Mouse (Mus musculus) MEL (cell line): Measurements from ENCODE around the gene Zfp991. TPM values are rescaled to one million over a fixed set of nuclear protein-coding genes. Genes with fewer than 3 reads are reported as not detected.
A peak's percentile ranks its signal among the peaks of the same experiment; 100 is the strongest.
"Not testable (repeated sequence)": the region's sequence is repeated elsewhere in the genome, so short reads cannot be mapped to it uniquely, and the experiment has no call there.

ENCODE experiments used
- DNase-seq: peaks from one replicate; pipeline ENCODE4 v3.0.0; 2011; ENCODE audit warnings: low read depth, low spot score
- H3K27ac ChIP-seq: 2 replicates; pipeline ENCODE4 v1.5.1; 2012; ENCODE audit warnings: low read depth, mild to moderate bottlenecking, control low read depth, low read length, moderate library complexity; ENCODE audit not compliant: control insufficient read depth
- H3K27me3 ChIP-seq, 2 experiments: fragments of 150-350 bp in 1 of 2; sonication (generic) in 1 of 2; 2 replicates each; pipeline ENCODE4 v1.6.1; 2012; ENCODE audit warnings: low read length in 2 of 2, mild to moderate bottlenecking in 2 of 2, improper control_type of control experiment in 1 of 2, moderate library complexity in 1 of 2; ENCODE audit not compliant: insufficient read depth in 2 of 2, control insufficient read depth in 1 of 2
- H3K36me3 ChIP-seq, 2 experiments: 2 replicates each; pipeline ENCODE4 v1.6.1; 2012 to 2014; ENCODE audit warnings: low read length in 2 of 2, improper control_type of control experiment in 1 of 2, inconsistent platforms in 1 of 2, mild to moderate bottlenecking in 1 of 2; ENCODE audit not compliant: insufficient read depth in 2 of 2, control insufficient read depth in 1 of 2
- H3K4me1 ChIP-seq, 2 experiments: fragments of 150-350 bp in 1 of 2; sonication (generic) in 1 of 2; 2 replicates each; pipeline ENCODE4 v1.6.1; 2012; ENCODE audit warnings: low read length in 2 of 2, improper control_type of control experiment in 1 of 2, mild to moderate bottlenecking in 1 of 2; ENCODE audit not compliant: insufficient read depth in 2 of 2, control insufficient read depth in 1 of 2
- H3K4me3 ChIP-seq, 2 experiments: fragments of 150-350 bp in 1 of 2; sonication (generic) in 1 of 2; 2 replicates each; pipeline ENCODE4 v1.5.1; 2012; ENCODE audit warnings: low read depth in 2 of 2, low read length in 2 of 2, mild to moderate bottlenecking in 2 of 2, moderate library complexity in 2 of 2, control low read depth in 1 of 2, improper control_type of control experiment in 1 of 2; ENCODE audit not compliant: control insufficient read depth in 1 of 2, insufficient read depth in 1 of 2
- H3K79me2 ChIP-seq: 2 replicates; pipeline ENCODE4 v1.6.1; 2012; ENCODE audit warnings: mild to moderate bottlenecking, low read length, moderate library complexity; ENCODE audit not compliant: control insufficient read depth, poor library complexity, insufficient read depth
- H3K9ac ChIP-seq: 2 replicates; pipeline ENCODE4 v1.6.1; 2012; ENCODE audit warnings: low read depth, mild to moderate bottlenecking, control low read depth, low read length, moderate library complexity; ENCODE audit not compliant: control insufficient read depth, poor library complexity, severe bottlenecking
- H3K9me3 ChIP-seq: fragments of 150-350 bp; sonication (generic); replicated peaks from 2 replicates; pipeline ENCODE4 v1.6.1; 2012; ENCODE audit warnings: mild to moderate bottlenecking, low read length, improper control_type of control experiment, moderate library complexity; ENCODE audit not compliant: insufficient read depth
- polyA plus RNA-seq, 2 experiments: library from polyadenylated mRNA; stranded (reverse) in 1 of 2; unstranded in 1 of 2; fragments of >175 nt in 1 of 2; fragments of >200 nt in 1 of 2; gene quantifications; 2 replicates each; pipeline versions ENCODE4 v1.2.1 to v1.2.4; 2012; ENCODE audit warnings: low replicate concordance in 2 of 2, low read depth in 1 of 2; ENCODE audit not compliant: insufficient read length in 2 of 2, insufficient read depth in 1 of 2, missing spikeins in 1 of 2
- total RNA-seq: library from RNA; depleted of rRNA; stranded (reverse); fragments of 300-350 nt; gene quantifications from 2 replicates; pipeline ENCODE4 v1.2.3, GENCODE M21; 2012

Gene Zfp991
- total and polyA plus RNA-seq, 3 experiments: 1.7 to 1.9 TPM; not detected in 1

- H3K4me1 ChIP-seq, H3K79me2 ChIP-seq, H3K9me3 ChIP-seq, H3K27me3 ChIP-seq, H3K36me3 ChIP-seq, H3K27ac ChIP-seq: not testable (repeated sequence)
- peak overlapping the region; percentile 67 for H3K9ac ChIP-seq
- DNase-seq: peak; percentile 8
- H3K4me3 ChIP-seq: peak overlapping the region; percentile 33 to 60; a peak in 3 of 4 replicates
Observed at GRCm38 (mm10) chr4:147124400-147125306, 7.2 kb upstream of the Zfp991 start.

DNA sequence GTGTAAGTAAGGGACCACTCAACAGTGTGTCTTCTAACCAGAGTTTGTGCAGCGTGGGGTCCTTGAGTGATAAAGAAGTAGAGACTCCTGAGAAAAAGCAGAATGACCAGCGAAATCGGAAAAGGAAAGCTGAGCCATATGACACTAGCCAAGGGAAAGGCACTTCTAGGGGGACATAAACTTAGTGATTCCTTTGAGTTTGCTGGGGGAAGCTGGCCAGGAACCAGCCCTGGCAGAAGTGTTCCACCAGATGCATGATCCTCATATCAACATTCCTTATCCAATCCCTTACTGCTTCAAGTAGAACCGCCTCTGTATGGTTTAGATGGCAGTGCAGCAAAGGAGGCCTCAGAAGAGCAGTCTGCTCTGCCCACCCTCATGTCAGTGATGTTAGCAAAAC lies 6.5 kb upstream of the Zfp991 start:
- H3K9me3 ChIP-seq, H3K27ac ChIP-seq, H3K4me1 ChIP-seq, H3K36me3 ChIP-seq, H3K9ac ChIP-seq, H3K79me2 ChIP-seq, H3K27me3 ChIP-seq: not testable (repeated sequence)
- peak; percentile 11 for DNase-seq
- peak overlapping the region; percentile 19 to 25; a peak in 2 of 4 replicates for H3K4me3 ChIP-seq

- H3K27me3 ChIP-seq, H3K4me1 ChIP-seq, H3K79me2 ChIP-seq, H3K4me3 ChIP-seq, H3K27ac ChIP-seq, H3K9ac ChIP-seq, H3K36me3 ChIP-seq, DNase-seq, H3K9me3 ChIP-seq: not testable (repeated sequence)
Observed at GRCm38 (mm10) chr4:147125870-147126269, 6.0 kb upstream of the Zfp991 start.

DNA sequence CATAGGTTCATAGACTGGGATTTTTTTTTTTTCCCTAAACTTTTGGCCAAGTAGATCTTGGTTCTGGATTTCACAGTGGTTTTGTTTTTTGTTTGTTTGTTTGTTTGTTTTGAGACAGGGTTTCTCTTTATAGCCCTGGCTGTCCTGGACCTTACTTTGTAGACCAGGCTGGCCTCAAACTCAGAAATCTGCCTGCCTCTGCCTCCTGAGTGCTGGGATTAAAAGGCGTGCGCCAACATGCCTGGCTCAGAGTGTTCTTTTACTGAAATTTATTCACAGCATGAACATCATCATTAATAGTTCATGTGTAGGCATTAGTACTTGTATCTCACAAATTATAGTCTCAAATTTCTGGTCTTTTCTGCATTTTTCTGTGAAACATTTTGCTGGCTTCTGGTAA lies 5.4 kb upstream of the Zfp991 start:
- not testable (repeated sequence) for H3K9me3 ChIP-seq, H3K79me2 ChIP-seq, H3K9ac ChIP-seq, H3K4me3 ChIP-seq, H3K4me1 ChIP-seq, DNase-seq, H3K36me3 ChIP-seq, H3K27me3 ChIP-seq, H3K27ac ChIP-seq

DNA sequence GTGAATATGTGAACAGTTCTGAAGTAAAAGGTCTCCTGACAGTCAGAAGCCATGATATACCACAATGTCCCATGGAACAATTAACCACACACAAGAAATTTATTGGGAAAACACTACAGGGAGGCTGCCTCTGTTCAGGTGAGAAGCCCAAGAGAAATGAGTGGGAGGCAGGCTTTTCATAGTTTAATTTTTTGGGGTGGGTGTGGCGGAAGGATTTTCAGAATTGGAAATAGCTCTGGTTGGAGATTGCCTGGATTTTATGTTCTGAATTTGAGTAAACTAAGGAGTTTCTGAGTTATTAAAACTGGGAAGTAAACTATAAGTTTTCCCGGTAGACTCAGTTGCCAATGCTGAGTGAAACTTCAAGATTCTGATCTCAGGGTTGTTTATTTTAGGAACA lies 4.7 kb upstream of the Zfp991 start:
- H3K9me3 ChIP-seq, H3K9ac ChIP-seq, H3K27ac ChIP-seq, DNase-seq, H3K79me2 ChIP-seq, H3K27me3 ChIP-seq, H3K4me1 ChIP-seq, H3K4me3 ChIP-seq, H3K36me3 ChIP-seq: not testable (repeated sequence)

DNA sequence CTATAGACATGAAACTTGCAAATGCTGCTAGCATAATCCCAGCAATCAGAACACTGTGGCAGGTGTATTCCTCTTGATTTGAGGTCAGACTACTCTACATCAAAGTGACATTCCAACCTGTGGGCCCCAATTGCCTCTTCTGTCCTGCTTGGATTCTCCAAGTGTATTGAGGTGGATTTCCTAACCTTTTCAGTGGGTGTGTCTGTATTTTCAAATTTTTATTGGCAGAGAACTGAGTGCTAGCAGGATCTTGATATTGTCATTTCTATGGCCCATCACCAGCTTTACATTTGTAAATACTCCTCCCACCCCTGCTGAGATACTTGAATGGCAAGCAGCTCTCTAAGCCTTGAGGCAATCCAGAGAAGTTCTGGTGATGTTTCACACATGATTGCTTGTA lies 3.7 kb upstream of the Zfp991 start:
- H3K9ac ChIP-seq, H3K79me2 ChIP-seq, H3K27me3 ChIP-seq, DNase-seq, H3K4me1 ChIP-seq, H3K4me3 ChIP-seq, H3K36me3 ChIP-seq, H3K27ac ChIP-seq, H3K9me3 ChIP-seq: not testable (repeated sequence)

GRCm38 (mm10) chr4:147133596-147133995 lies 1.8 kb downstream of the Zfp991 start:
- H3K36me3 ChIP-seq, H3K9me3 ChIP-seq, H3K79me2 ChIP-seq, DNase-seq, H3K4me3 ChIP-seq, H3K27ac ChIP-seq, H3K27me3 ChIP-seq, H3K4me1 ChIP-seq, H3K9ac ChIP-seq: not testable (repeated sequence)
